Mouse (Mus musculus) left cerebral cortex, postnatal 4 days (tissue): ENCODE results near the gene Olfr1426. TPM values are rescaled to one million over a fixed set of nuclear protein-coding genes. Genes with fewer than 3 reads are reported as not detected.
"Not testable (repeated sequence)": the region's sequence is repeated elsewhere in the genome, so short reads cannot be mapped to it uniquely, and the experiment has no call there.

Source experiments
- DNase-seq: peaks from one replicate; pipeline ENCODE4 v3.0.0-alpha.2; 2022
- intact Hi-C: fragments of 180-260 bp; cut with DNase I; formaldehyde crosslinking; loops from one replicate; pipeline ENCODE4 v1.15.1; 2025
- total RNA-seq, 2 experiments: library from RNA; stranded (reverse); gene quantifications; 2 replicates each; pipeline ENCODE4 v1.2.3; 2021

Gene Olfr1426
- total RNA-seq, result not detected

DNA sequence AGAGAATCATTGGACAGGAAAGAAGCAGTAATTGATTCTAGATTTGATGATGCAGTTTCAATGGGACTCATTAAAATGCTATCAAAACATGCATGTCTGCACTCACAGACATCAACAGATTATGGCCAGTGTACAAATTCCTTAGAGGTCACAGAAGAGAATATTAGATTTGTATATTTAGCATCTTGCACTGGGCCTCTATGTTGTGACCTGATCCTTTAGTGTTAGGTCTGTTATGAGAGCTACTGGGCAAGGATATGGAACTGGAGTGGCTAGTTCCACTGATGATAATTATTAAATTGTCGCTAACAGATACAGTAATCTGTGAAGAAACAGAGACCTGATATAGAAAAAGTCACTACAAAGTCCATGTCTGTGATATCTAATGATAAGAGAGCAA lies at the start of gene Olfr1426:
TSS of gene Olfr1426 (minus strand) at position 101 of the 400 bp plus-strand sequence.
- intact Hi-C loops, result no loop called here
- no peak for DNase-seq

DNA sequence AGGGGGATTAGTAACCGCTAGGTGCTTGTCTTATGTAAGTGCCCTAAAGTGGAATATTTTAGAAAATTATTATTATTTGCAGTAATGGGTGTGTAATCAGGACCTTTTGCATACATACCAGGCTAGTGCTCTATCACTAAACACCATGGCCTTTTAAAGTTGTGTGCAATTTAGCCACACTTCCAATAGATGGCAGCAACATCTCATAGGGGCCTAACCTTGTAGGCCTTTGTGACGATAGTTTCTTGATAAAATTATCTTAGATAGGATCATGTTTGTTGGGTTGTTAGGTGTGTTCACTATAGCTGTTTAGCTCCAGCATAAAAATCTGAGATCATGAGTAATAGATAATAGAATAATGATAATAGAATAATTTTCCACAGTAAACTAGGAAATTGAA lies 42.5 kb upstream of the Olfr1426 start:
- intact Hi-C loops, result no loop called here

DNA sequence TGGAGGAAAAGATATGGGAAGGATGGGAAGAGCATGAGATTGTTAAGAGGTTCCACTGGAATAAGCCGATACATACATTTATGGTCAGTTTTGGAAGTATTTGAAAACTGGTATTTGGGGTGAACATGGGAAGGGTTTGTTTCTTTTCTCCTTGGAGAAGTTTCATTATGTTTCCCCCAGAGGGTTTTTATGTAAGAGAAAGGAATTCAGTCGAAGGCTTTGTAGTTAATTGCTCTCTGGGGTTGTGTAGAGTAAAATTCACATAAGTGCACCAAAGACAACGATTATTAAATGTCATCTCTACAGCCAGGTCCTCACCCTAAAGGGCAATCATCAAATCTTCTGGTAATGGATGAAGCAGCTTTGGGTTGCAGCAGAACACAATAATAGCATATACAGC lies 31.3 kb upstream of the Olfr1426 start, which contains the start of gene Olfr76:
TSS of gene Olfr76 (minus strand) at position 101 of the 400 bp plus-strand sequence.
- no peak for DNase-seq
- intact Hi-C loops, result no loop called here

More for the DNA sequence above, 42.5 kb upstream of the Olfr1426 start:
- peak; percentile 3 for DNase-seq

DNA sequence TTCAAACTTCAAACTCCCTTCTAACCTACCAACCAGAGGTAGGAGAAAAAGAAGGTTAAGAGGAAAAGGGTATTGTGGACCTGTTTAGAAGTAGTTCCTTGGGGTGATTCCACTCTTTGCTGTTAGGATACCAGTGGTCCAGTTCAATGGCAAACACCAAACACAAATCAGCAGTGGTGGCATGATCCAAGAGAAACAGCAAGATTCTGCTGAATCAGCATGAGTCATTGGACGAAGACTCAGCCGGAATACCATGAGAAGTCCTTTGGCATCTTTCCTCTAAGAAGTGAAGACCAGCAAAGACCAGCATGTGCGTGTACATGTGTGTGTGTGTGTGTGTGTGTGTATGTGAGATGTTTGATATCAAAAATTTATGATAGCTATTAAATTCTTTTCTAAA lies 24.7 kb upstream of the Olfr1426 start:
- no peak for DNase-seq
- intact Hi-C loops, result no loop called here

DNA sequence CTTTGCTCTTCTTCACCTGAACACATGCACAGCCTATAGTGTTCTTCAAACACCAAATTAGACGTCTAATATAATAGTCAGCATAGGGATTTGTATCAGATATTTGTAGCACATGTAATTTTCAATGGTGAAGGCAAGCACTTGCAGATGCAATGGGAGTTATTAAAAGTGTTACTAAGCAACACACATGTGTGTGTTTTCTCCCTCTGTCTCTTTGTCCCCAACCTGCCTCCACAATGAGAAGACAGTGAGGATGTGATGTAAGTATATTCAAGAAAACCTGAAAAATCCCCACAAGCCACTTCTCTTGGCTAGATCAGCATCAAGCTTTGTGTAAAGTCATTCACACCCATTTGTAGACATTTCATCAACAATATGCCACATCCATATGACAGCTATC lies 24.0 kb upstream of the Olfr1426 start, which contains the start of gene Olfr1428:
TSS of gene Olfr1428 (minus strand) at position 101 of the 400 bp plus-strand sequence.
- no peak for DNase-seq
- intact Hi-C loops, result no loop called here

DNA sequence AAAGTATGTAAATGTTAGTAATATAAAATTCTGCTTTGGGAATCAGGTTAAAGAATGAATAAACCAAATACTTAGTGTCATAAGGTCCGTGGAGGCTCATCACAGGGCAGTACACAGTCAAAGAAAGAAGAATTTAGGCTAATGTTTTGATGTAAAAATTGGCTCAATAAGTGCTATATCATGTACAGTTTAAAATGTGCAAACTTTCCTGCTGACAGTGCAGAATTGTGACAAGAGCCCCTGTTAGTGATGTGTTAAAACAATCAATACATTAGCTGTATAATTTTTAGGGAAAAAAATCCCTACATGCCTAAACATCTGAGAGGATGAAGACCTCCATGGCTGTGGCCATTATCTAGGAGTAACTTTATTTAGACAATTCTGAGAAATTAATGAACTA lies 22.0 kb upstream of the Olfr1426 start:
- intact Hi-C loops, result no loop called here
- DNase-seq, result no peak

DNA sequence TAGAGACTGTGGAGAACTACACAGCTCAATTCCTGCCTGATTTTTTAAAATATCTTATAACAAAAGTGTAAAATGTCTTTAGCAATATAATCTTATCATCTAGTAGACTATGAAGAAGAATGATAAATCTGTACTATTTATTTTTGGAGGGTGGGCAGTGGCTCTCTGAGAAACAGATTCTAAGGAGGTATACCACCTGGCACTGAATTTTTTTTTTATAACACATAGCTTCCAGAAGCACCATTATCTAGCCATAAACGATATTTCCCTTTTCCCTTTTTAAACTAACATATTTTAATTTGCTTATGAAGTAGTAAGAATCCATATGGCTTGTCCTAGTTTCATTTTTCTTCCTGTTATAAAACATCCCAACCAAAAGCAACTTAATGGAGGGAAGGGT lies 12.7 kb upstream of the Olfr1426 start:
- no peak for DNase-seq
- intact Hi-C loops, result no loop called here

DNA sequence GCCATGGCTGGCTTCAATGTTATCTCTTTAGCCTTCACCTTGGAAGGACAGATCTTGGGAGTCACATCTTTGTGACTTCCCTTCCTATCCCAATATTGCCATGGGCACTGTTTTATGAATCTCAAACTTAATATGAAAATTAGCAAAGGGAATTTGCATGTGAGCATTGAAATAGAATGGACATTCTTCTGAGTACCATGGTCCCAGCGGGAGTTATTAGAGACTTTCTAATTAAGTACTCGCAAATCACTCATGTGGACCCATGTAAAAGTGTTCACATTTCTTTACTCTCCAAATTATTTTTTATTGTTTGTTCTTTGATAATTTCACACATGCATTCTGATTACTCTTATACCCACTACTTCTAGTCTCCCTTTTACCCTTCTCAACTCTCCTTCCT lies 11.4 kb upstream of the Olfr1426 start, which contains the start of gene Olfr1427:
TSS of gene Olfr1427 (minus strand) at position 101 of the 400 bp plus-strand sequence.
- intact Hi-C loops, result no loop called here
- no peak for DNase-seq

DNA sequence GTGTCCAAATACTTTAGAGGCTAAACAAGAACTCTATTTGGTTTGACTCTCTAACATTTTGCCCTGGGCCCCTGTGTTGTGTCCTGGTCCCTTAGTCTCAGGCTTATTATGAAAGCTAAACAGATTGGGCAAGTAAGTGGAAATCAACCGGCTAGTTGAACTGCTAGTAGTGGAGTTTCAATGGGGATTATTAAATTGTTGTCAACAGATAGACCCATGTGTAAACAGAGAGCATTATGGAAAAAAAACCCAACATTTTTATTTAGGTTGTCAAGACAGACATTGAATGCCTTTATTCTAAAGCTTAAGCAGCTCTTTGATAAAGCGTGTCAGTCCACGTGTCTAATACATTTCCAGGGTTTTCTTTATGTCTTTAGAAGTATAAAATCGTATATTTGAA lies 14.2 kb downstream of the Olfr1426 start, which contains the start of gene Olfr1425:
TSS of gene Olfr1425 (minus strand) at position 101 of the 400 bp plus-strand sequence.
- intact Hi-C loops, result not testable (repeated sequence)

DNA sequence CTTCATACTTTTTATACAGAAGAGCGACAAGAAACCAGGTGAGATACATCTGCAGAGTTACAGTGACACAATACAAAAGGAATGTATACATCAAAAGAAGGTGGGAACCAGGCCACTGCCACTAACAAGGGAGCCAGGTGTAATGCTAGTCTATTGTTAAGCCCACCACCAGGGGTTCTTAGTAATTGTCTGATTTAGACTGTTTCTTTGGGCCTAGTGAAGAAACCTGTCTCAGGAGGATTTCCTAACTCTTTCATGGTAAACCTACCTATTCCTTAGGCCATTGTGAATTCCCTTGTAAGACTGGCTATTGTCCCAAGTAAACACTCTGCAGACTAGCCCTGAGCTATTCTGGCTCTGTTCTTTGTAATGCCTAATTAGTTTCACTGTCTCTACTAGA lies 22.3 kb downstream of the Olfr1426 start:
- DNase-seq, intact Hi-C loops: not testable (repeated sequence)

More for the DNA sequence above, 14.2 kb downstream of the Olfr1426 start, which contains the start of gene Olfr1425:
- not testable (repeated sequence) for DNase-seq

DNA sequence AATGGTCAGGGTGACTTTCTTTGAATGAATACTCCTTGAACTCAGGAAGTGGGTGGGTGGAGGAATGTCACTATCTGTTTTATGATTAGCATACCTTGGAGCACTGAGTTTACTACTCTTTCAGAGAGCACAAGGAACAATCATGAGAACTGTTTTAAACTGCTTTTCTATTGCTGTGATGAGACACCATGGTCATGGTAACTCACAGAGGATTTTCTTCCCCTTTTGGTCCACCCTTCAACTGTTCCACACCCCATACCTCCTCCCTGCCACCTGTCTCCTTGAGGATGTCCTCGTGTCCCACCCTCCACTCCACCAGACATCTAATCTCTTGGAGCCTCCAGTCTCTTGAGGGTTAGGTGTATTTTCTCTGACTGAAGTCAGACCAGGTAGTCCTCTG lies 24.0 kb downstream of the Olfr1426 start:
- DNase-seq, intact Hi-C loops: not testable (repeated sequence)

DNA sequence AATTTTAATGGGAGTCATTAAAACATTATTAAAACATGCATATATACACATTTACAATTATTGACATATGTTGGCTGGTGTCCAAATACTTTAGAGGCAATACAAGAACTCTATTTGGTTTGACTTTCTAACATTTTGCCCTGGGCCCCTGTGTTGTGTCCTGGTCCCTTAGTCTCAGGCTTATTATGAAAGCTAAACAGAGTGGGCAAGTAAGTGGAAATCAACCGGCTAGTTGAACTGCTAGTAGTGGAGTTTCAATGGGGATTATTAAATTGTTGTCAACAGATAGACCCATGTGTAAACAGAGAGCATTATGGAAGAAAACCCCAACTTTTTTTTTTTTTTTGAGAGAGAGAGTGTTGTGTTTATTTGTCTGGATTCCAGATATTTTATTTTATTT lies 29.2 kb downstream of the Olfr1426 start, which contains the start of gene Olfr1424:
TSS of gene Olfr1424 (minus strand) at position 101 of the 400 bp plus-strand sequence.
- intact Hi-C loops, DNase-seq: not testable (repeated sequence)

DNA sequence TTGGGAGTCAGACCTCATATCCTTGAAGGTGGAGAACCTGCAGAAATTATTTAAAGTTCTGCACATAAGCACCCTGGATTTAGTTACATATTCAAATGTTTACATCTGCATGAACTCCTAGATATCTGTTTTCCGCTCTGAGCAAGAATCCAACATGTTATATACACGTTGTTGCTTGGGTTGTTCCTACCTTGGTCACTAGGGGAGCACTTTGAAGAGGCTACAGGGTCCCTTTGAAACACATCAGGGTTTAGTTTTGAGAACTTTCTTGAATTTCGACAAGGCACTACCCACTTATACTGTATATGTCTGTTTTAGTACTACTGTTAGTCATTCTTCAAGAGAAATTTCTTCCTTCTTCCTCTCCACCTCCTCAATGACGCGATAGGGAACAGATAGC lies 48.6 kb downstream of the Olfr1426 start:
- no peak for DNase-seq
- intact Hi-C loops, result no loop called here

DNA sequence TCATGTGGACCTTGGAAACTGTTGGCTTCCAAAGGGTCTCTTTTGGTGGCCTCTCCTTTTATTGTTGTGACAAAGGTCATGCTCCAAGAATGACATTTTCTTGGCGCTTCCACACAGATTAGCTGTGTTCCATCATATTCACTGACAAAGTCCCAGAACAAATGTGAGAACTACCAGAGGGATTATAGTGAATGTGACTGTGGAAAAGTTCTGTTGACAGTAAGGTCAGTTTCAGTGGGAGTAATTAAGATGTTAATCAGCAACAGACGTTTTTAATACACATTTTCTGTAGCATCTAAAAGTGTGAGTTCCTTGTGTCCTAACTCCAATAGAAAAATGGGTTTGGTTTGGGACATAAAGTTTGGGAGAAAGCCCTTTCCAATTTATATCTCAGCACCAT lies 50.6 kb downstream of the Olfr1426 start, which contains the start of gene Olfr1423:
TSS of gene Olfr1423 (minus strand) at position 101 of the 400 bp plus-strand sequence.
- no peak for DNase-seq
- intact Hi-C loops, result no loop called here

DNA sequence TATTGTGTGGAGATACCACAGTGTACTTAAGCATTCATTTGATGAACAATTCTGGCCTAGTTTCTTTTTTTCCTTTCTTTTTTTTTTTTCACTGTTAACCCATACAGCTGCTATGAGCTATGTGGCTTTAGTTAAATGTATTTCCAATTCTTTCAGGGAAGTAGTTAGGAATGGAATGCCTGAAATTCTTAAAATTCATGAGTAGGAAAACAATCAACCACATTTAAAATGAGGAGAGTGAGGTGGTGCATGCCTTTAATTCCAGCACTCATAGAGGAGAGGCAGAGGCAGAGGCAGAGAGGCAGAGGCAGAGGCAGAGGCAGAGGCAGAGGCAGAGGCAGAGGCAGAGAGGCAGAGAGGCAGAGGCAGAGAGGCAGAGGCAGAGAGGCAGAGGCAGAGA lies 54.1 kb downstream of the Olfr1426 start:
- DNase-seq, result no peak
- intact Hi-C loops, result no loop called here

Other genes starting within 250 kb of the Olfr1426 start
- gene Olfr1418, start 230.9 kb downstream of the Olfr1426 start, total RNA-seq, result not detected
- not detected for gene Olfr1419, start 216.9 kb downstream of the Olfr1426 start, total RNA-seq
- not detected for gene Olfr1420, start 205.4 kb downstream of the Olfr1426 start, total RNA-seq
- gene Patl1, start 179.6 kb downstream of the Olfr1426 start, total RNA-seq, result 10 to 100 TPM; 25.8 to 27.1 TPM
- gene Osbp, start 126.1 kb downstream of the Olfr1426 start, total RNA-seq, result 10 to 100 TPM; 52.5 to 54.4 TPM
- gene Olfr1423, start 50.7 kb downstream of the Olfr1426 start, total RNA-seq, result not detected
- not detected for gene Olfr1424, start 29.3 kb downstream of the Olfr1426 start, total RNA-seq
- gene Olfr1425, start 14.3 kb downstream of the Olfr1426 start, total RNA-seq, result not detected
- gene Olfr1427, start 11.3 kb upstream of the Olfr1426 start, total RNA-seq, result not detected
- gene Olfr1428, start 23.9 kb upstream of the Olfr1426 start, total RNA-seq, result not detected
- not detected for gene Olfr76, start 31.2 kb upstream of the Olfr1426 start, total RNA-seq
- not detected for gene Olfr1555-ps1, start 78.1 kb upstream of the Olfr1426 start, total RNA-seq
- gene Olfr1431, start 108.6 kb upstream of the Olfr1426 start, total RNA-seq, result not detected
- not detected for gene Olfr1432, start 140.6 kb upstream of the Olfr1426 start, total RNA-seq
- gene Olfr262, start 149.6 kb upstream of the Olfr1426 start, total RNA-seq, result not detected
- under 1 TPM in 1 of 2 experiments, not detected in 1; 0.18 TPM for gene Olfr235, start 169.0 kb upstream of the Olfr1426 start, total RNA-seq
- not detected for gene Olfr1434, start 187.8 kb upstream of the Olfr1426 start, total RNA-seq
- not detected for gene Olfr1436, start 207.1 kb upstream of the Olfr1426 start, total RNA-seq
- not detected for gene Olfr1437, start 233.1 kb upstream of the Olfr1426 start, total RNA-seq
- gene Olfr1438-ps1, start 243.9 kb upstream of the Olfr1426 start, total RNA-seq, result not detected